Mouse (Mus musculus): ENCODE results near the gene Shf.
"Not testable (repeated sequence)": the region's sequence is repeated elsewhere in the genome, so short reads cannot be mapped to it uniquely, and the experiment has no call there.

GRCm38 (mm10) chr2:122346164-122346563, 22.8 kb downstream of the Shf start:
- not testable (repeated sequence) for TF ChIP-seq CTCF (IDR thresholded peaks at IDR 0.05; ENCODE audit: low read depth, low read length); POLR2A (IDR thresholded peaks at IDR 0.05; ENCODE audit: extremely low read depth, insufficient read depth, low read length)
